Mouse (Mus musculus): ENCODE results near the gene Batf2.

DNA sequence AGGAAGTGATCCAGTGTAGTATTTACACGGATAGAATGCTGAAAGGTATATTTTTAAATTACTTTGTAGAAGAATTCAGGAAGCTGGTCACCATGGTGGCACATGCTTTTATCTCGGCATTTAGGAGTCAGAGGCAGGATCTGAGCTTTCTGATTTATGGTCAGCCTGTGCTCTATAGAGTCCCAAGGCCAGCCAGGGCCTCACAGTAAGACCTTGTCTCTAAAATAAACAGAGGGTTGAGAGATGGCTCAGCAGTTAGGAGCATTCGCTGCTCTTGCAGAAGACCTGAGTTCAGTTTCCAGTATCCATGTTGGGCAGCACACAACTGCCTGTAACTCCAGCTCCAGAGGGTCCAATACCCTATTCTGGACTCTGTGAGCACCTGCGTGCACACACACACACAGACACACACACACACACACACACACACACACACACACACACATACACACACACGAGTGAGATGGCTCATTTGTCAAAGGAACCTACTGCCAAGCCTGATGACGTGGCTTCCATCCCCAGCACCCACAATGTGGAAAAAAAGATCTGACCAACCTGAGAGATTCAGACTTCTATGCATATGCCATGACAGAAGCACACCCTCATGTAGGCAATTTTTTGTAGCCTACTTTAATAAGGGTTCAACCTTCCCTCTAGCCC is 75.4 kb downstream of the Batf2 start:
- TF ChIP-seq CTCF (IDR thresholded peaks at IDR 0.05; ENCODE audit: control insufficient read depth, insufficient read depth, insufficient read length) = no peak
- TF ChIP-seq MAX (IDR thresholded peaks at IDR 0.05) = no peak
- TF ChIP-seq USF1 (IDR thresholded peaks at IDR 0.05; ENCODE audit: low read depth) = no peak
- TF ChIP-seq CEBPB (IDR thresholded peaks at IDR 0.05; ENCODE audit: low read depth) = no peak
- no peak for TF ChIP-seq MYOG (IDR thresholded peaks at IDR 0.05; ENCODE audit: control insufficient read depth, extremely low read depth, insufficient read length)
- TF ChIP-seq FOSL1 (IDR thresholded peaks at IDR 0.05; ENCODE audit: insufficient read depth, low read length, poor library complexity, severe bottlenecking) = no peak
- TF ChIP-seq MYOD1 (IDR thresholded peaks at IDR 0.05; ENCODE audit: control insufficient read depth, insufficient read length, low read depth) = no peak

All from C2C12 (cell line).